Comparison of ENCODE assay signal across 28 mouse cellular contexts in the genomic region with DNA sequence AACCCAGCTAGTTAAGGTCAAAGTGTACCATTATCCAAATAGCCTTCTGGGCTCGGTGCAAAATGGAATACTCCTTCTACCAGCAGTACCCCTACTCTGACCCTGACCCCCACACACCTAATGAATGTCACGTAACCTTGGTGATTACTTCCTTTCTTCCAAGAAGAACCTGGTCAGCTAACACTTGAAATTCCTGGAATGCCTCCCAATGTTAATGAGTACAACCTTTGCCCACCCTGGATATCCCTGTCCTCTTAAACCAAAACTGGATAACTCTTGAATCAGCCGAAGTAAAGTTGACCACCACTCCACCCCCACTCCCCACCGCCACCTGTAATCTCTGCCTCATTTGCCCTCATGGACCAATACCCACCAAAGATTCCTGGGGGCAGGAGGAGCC. TPM values are rescaled to one million over a fixed set of nuclear protein-coding genes. Genes with fewer than 3 reads are reported as not detected.
DNase-seq lines count a peak whose midpoint lies in the region; ATAC-seq and TF ChIP-seq lines count a peak whose summit lies in the region.
"Had no signal": no experiment of that assay in that cellular context is flagged by ENCODE, and none has a peak within 500 bp of the region (broad histone marks: within the 10 kb centered on the region; RNA-seq: fewer than 3 reads in every experiment).

No protein-coding gene starts in this region.

- H3K36me3 ChIP-seq in kidney, embryonic 15.5 days: no peaks in the 10 kb centered on the region
- H3K36me3 ChIP-seq in kidney, postnatal 0 days (ENCODE audit: insufficient read depth, low read length): no peaks in the 10 kb centered on the region
- no peaks in the 10 kb centered on the region for H3K36me3 ChIP-seq in embryonic facial prominence, embryonic 10.5 days (replicated peaks)
- no peaks in the 10 kb centered on the region for H3K36me3 ChIP-seq in midbrain, embryonic 16.5 days (ENCODE audit: control insufficient read depth, insufficient read depth, low read length)
- H3K36me3 ChIP-seq: embryonic facial prominence, embryonic 12.5 days; G1E; heart, embryonic 15.5 days; limb, embryonic 13.5 days; lung, embryonic 15.5 days; midbrain, embryonic 13.5 days; neural tube, embryonic 15.5 days had no signal

- H3K9ac ChIP-seq in kidney, embryonic 15.5 days: no peak overlapping the region
- no peak overlapping the region for H3K9ac ChIP-seq in kidney, postnatal 0 days (ENCODE audit: low read depth, low read length)
- H3K9ac ChIP-seq in midbrain, embryonic 16.5 days (ENCODE audit: low read depth, low read length): no peak overlapping the region
- H3K9ac ChIP-seq: embryonic facial prominence, embryonic 12.5 days; heart, embryonic 15.5 days; hindbrain, embryonic 14.5 days; limb, embryonic 13.5 days; lung, embryonic 15.5 days; midbrain, embryonic 13.5 days; neural tube, embryonic 15.5 days had no signal

- whole genome bisulfite sequencing in kidney, embryonic 15.5 days: 66% methylated on average over 4 of the region's 4 CpGs
- WGBS in kidney, postnatal 0 days: 59% methylated on average over 4 of the region's 4 CpGs
- 63% methylated on average over 4 of the region's 4 CpGs for WGBS in embryonic facial prominence, embryonic 10.5 days
- WGBS in midbrain, embryonic 16.5 days: 84% methylated on average over 4 of the region's 4 CpGs

- H3K4me2 ChIP-seq in kidney, embryonic 15.5 days: no peak overlapping the region
- H3K4me2 ChIP-seq in kidney, postnatal 0 days (ENCODE audit: low read length): no peak overlapping the region
- H3K4me2 ChIP-seq in midbrain, embryonic 16.5 days (ENCODE audit: low read length): no peak overlapping the region
- H3K4me2 ChIP-seq: embryonic facial prominence, embryonic 12.5 days; heart, embryonic 15.5 days; hindbrain, embryonic 14.5 days; limb, embryonic 13.5 days; liver, embryonic 11.5 days; lung, embryonic 15.5 days; midbrain, embryonic 13.5 days; neural tube, embryonic 15.5 days had no signal

- no peak for TF ChIP-seq CTCF in kidney, postnatal 0 days (IDR thresholded peaks at IDR 0.05; ENCODE audit: low read depth)

- no peaks in the 10 kb centered on the region for H3K27me3 ChIP-seq in kidney, embryonic 15.5 days
- H3K27me3 ChIP-seq in kidney, postnatal 0 days (ENCODE audit: insufficient read depth, low read length): no peaks in the 10 kb centered on the region
- no peaks in the 10 kb centered on the region for H3K27me3 ChIP-seq in embryonic facial prominence, embryonic 10.5 days (replicated peaks; ENCODE audit: low read depth, poor library complexity, severe bottlenecking)
- H3K27me3 ChIP-seq in midbrain, embryonic 16.5 days (ENCODE audit: control insufficient read depth, insufficient read depth, low read depth, low read length): no peaks in the 10 kb centered on the region
- H3K27me3 ChIP-seq: embryonic facial prominence, embryonic 12.5 days; heart, embryonic 15.5 days; limb, embryonic 13.5 days; lung, embryonic 15.5 days; midbrain, embryonic 13.5 days; neural tube, embryonic 15.5 days had no signal

- H3K27ac ChIP-seq in kidney, embryonic 15.5 days: no peak overlapping the region
- no peak overlapping the region for H3K27ac ChIP-seq in kidney, postnatal 0 days
- H3K27ac ChIP-seq in embryonic facial prominence, embryonic 10.5 days (replicated peaks): no peak overlapping the region
- no peak overlapping the region for H3K27ac ChIP-seq in midbrain, embryonic 16.5 days (ENCODE audit: low read length)
- H3K27ac ChIP-seq: embryonic facial prominence, embryonic 12.5 days; heart, embryonic 15.5 days; hindbrain, embryonic 14.5 days; limb, embryonic 13.5 days; lung, embryonic 15.5 days; midbrain, embryonic 13.5 days; neural tube, embryonic 15.5 days had no signal

- no peaks in the 10 kb centered on the region for H3K4me1 ChIP-seq in kidney, embryonic 15.5 days
- H3K4me1 ChIP-seq in kidney, postnatal 0 days (replicated peaks; ENCODE audit: insufficient read depth, low read length): no peaks in the 10 kb centered on the region
- no peaks in the 10 kb centered on the region; the same call in 1 of the 2 replicates for H3K4me1 ChIP-seq in embryonic facial prominence, embryonic 10.5 days
- no peaks in the 10 kb centered on the region for H3K4me1 ChIP-seq in midbrain, embryonic 16.5 days (ENCODE audit: control insufficient read depth, insufficient read depth, low read length)
- H3K4me1 ChIP-seq: embryonic facial prominence, embryonic 12.5 days; heart, embryonic 15.5 days; limb, embryonic 13.5 days; lung, embryonic 15.5 days; midbrain, embryonic 13.5 days; neural tube, embryonic 15.5 days had no signal

- no peak overlapping the region for H3K4me3 ChIP-seq in kidney, embryonic 15.5 days (replicated peaks)
- H3K4me3 ChIP-seq in kidney, postnatal 0 days (replicated peaks; ENCODE audit: low read depth, low read length): no peak overlapping the region
- no peak overlapping the region for H3K4me3 ChIP-seq in embryonic facial prominence, embryonic 10.5 days
- H3K4me3 ChIP-seq in midbrain, embryonic 16.5 days (ENCODE audit: low read depth, low read length): no peak overlapping the region
- H3K4me3 ChIP-seq: embryonic facial prominence, embryonic 12.5 days; heart, embryonic 15.5 days; limb, embryonic 13.5 days; lung, embryonic 15.5 days; midbrain, embryonic 13.5 days; neural tube, embryonic 15.5 days had no signal

- DNase-seq in kidney, adult 18-20 months: peak; percentile 51
- DNase-seq in ZHBTc4 (ENCODE audit: low read depth, low spot score): peak; percentile 92
- DNase-seq in kidney, postnatal 0 days (ENCODE audit: low spot score): no peak
- DNase-seq in yolk sac, embryonic 10.5 days (ENCODE audit: low spot score): peak; percentile 83
- no peak for DNase-seq in embryonic facial prominence, embryonic 10.5 days (ENCODE audit: low spot score)
- DNase-seq in right cerebral cortex, postnatal 25 days: no peak
- DNase-seq: adrenal gland, postnatal 14 days; cerebellum, adult 11 months; cerebellum, adult 9-10 months; cerebellum, postnatal 36 days; gastrocnemius, postnatal 36 days; heart, postnatal 4 days; lung, postnatal 36 days; retina, postnatal 1 day; spleen, adult 18-20 months; thymus, postnatal 14 days had no signal

- ATAC-seq in kidney, embryonic 15.5 days (replicated peaks; ENCODE audit: low FRiP score): no peak
- peak; percentile 66; the same call in 1 of the 2 replicates for ATAC-seq in kidney, postnatal 0 days (replicated peaks; ENCODE audit: low FRiP score, low read depth)
- ATAC-seq in midbrain, embryonic 16.5 days: no peak
- ATAC-seq: forebrain, embryonic 14.5 days; midbrain, embryonic 13.5 days had no signal

- H3K9me3 ChIP-seq in kidney, embryonic 15.5 days (replicated peaks): no peaks in the 10 kb centered on the region
- no peaks in the 10 kb centered on the region for H3K9me3 ChIP-seq in kidney, postnatal 0 days (replicated peaks; ENCODE audit: low read length)
- no peaks in the 10 kb centered on the region for H3K9me3 ChIP-seq in embryonic facial prominence, embryonic 10.5 days
- H3K9me3 ChIP-seq in midbrain, embryonic 16.5 days (replicated peaks; ENCODE audit: control insufficient read depth, low read length, poor library complexity, severe bottlenecking): no peaks in the 10 kb centered on the region
- H3K9me3 ChIP-seq: embryonic facial prominence, embryonic 12.5 days; G1E; heart, embryonic 15.5 days; limb, embryonic 13.5 days; lung, embryonic 15.5 days; midbrain, embryonic 13.5 days; neural tube, embryonic 15.5 days had no signal

RNA-seq across cellular contexts. Expression of a gene that starts 19.1 kb away (rescaled TPM):
- 21.4 and 21.5 TPM in 2 replicates for polyA plus RNA-seq in kidney, embryonic 15.5 days (2015; fragmentation: Nextera tagmentation; extraction: Ambion mirVana)
- 10.6 and 11.7 TPM in 2 replicates for polyA plus RNA-seq in kidney, postnatal 0 days (2015; fragmentation: Nextera tagmentation; extraction: Ambion mirVana)
- polyA plus RNA-seq in embryonic facial prominence, embryonic 10.5 days (2016; fragmentation: Nextera tagmentation; extraction: Ambion mirVana): 47.8 and 48.7 TPM in 2 replicates
- 37.7 and 42.2 TPM in 2 replicates for polyA plus RNA-seq in midbrain, embryonic 16.5 days (2015; fragmentation: Nextera tagmentation; extraction: Ambion mirVana)
- polyA plus RNA-seq: G1E had no signal

RNA-seq across cellular contexts. Expression of a gene that starts 40.6 kb away (rescaled TPM):
- 42.8 and 46.2 TPM in 2 replicates for polyA plus RNA-seq in kidney, embryonic 15.5 days (2015; fragmentation: Nextera tagmentation; extraction: Ambion mirVana)
- 46.8 and 51.2 TPM in 2 replicates for polyA plus RNA-seq in kidney, postnatal 0 days (2015; fragmentation: Nextera tagmentation; extraction: Ambion mirVana)
- 43.3 and 44.4 TPM in 2 replicates for polyA plus RNA-seq in embryonic facial prominence, embryonic 10.5 days (2016; fragmentation: Nextera tagmentation; extraction: Ambion mirVana)
- polyA plus RNA-seq in midbrain, embryonic 16.5 days (2015; fragmentation: Nextera tagmentation; extraction: Ambion mirVana): 46.5 and 48.6 TPM in 2 replicates

Comparison
In these comparisons a context has a peak if more than half of its experiments do, and no peak if none do; other contexts are left out.
1. DNase-seq: peak in kidney, adult 18-20 months (single experiment), ZHBTc4 (single experiment) and yolk sac, embryonic 10.5 days (single experiment); none in kidney, postnatal 0 days (single experiment), embryonic facial prominence, embryonic 10.5 days (single experiment) and right cerebral cortex, postnatal 25 days (single experiment).